Mouse (Mus musculus) limb, embryonic 14.5 days (tissue): Measurements from ENCODE around the gene Aox1. TPM values are rescaled to one million over a fixed set of nuclear protein-coding genes. Genes with fewer than 3 reads are reported as not detected.

Experiments used
- ATAC-seq: fragments of 200-750 bp; cut with Nextera tagmentation; 2 replicates; pipeline ENCODE4 v1.8.0; 2017; ENCODE audit warnings: low read depth, moderate number of reproducible peaks, moderate TSS enrichment; ENCODE audit not compliant: low FRiP score
- DNase-seq: peaks from one replicate; pipeline ENCODE4 v3.0.0-alpha.2; 2015; ENCODE audit warnings: low spot score
- H3K27ac ChIP-seq: fragments of 300-500 bp; sonication (generic); replicated peaks from 2 replicates; pipeline ENCODE4 v1.5.1; 2014; ENCODE audit warnings: low read depth, mild to moderate bottlenecking, low read length, moderate library complexity, mixed read lengths
- H3K27me3 ChIP-seq: fragments of 300-500 bp; sonication (generic); 2 replicates; pipeline ENCODE4 v1.6.1; 2014; ENCODE audit warnings: low read length, mixed read lengths; ENCODE audit not compliant: control insufficient read depth, insufficient read depth
- H3K36me3 ChIP-seq: fragments of 300-500 bp; sonication (generic); 2 replicates; pipeline ENCODE4 v1.6.1; 2014; ENCODE audit warnings: mild to moderate bottlenecking, low read length, moderate library complexity, mixed read lengths; ENCODE audit not compliant: control insufficient read depth, insufficient read depth
- H3K4me1 ChIP-seq: fragments of 300-500 bp; sonication (generic); 2 replicates; pipeline ENCODE4 v1.6.1; 2014; ENCODE audit warnings: antibody characterized with exemption, low read length, mixed read lengths; ENCODE audit not compliant: control insufficient read depth, insufficient read depth
- H3K4me2 ChIP-seq: fragments of 300-500 bp; sonication (generic); replicated peaks from 2 replicates; pipeline ENCODE4 v1.6.1; 2014; ENCODE audit warnings: low read depth, mild to moderate bottlenecking, low read length, moderate library complexity; ENCODE audit not compliant: severe bottlenecking
- H3K4me3 ChIP-seq: fragments of 300-500 bp; sonication (generic); replicated peaks from 2 replicates; pipeline ENCODE4 v1.5.1; 2014; ENCODE audit warnings: low read length
- H3K9ac ChIP-seq: fragments of 300-500 bp; sonication (generic); 2 replicates; pipeline ENCODE4 v1.6.1; 2014; ENCODE audit warnings: mild to moderate bottlenecking, low read depth, low read length, moderate library complexity; ENCODE audit not compliant: severe bottlenecking
- H3K9me3 ChIP-seq: fragments of 300-500 bp; sonication (generic); 2 replicates; pipeline ENCODE4 v1.6.1; 2016; ENCODE audit warnings: low read length; ENCODE audit not compliant: control insufficient read depth
- POLR2A ChIP-seq: fragments of 200-500 bp; IDR thresholded peaks from 2 replicates; pipeline ENCODE4 v1.8.0; 2012; ENCODE audit warnings: inconsistent platforms, mild to moderate bottlenecking, moderate library complexity, borderline replicate concordance; ENCODE audit not compliant: insufficient read depth, insufficient read length; ENCODE audit errors: extremely low read depth
- WGBS: fragments of 180-500 bp; shearing (Covaris S2); extraction: QIAGEN DNeasy Blood & Tissue Kit; methylation state at CpG from one replicate; pipeline ENCODE4 v1.1.7; 2014; 5-methylcytosine and 5-hydroxymethylcytosine counted together
- polyA plus RNA-seq, 2 experiments: library from polyadenylated mRNA; depleted of rRNA in 1 of 2; stranded (reverse) in 1 of 2; unstranded in 1 of 2; fragments of >200 nt; fragmentation: Nextera tagmentation in 1 of 2; extraction: Ambion mirVana in 1 of 2; gene quantifications; 2 replicates each; pipeline versions ENCODE4 v1.2.1 to v1.2.3; 2012 to 2014

The Aox1 gene
- polyA plus RNA-seq, 2 experiments: 0.80 to 0.98 TPM

DNA sequence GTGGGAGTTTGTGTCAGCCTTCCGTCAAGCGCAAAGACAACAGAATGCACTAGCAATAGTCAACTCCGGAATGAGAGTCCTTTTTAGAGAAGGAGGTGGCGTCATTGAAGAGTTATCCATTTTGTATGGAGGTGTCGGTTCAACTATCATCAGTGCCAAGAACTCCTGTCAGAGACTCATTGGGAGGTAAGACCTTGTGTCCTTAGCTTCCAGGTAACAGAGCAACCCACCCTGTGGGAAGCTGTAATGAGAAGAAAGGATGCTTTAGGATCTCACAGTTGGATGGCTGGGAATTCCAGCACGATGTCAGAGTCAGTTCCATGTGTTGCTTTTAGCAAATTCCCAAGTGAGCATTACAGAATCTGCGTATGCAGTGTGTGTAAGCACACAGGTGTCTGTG lies 32.4 kb downstream of the Aox1 start:
- no peaks in the 10 kb centered on the region for H3K27me3 ChIP-seq
- no peak for DNase-seq
- H3K4me1 ChIP-seq: no peaks in the 10 kb centered on the region
- no peaks in the 10 kb centered on the region for H3K36me3 ChIP-seq
- no peaks in the 10 kb centered on the region for H3K9me3 ChIP-seq
- 92% methylated on average over 7 of the region's 7 CpGs for WGBS
- no peak overlapping the region for H3K27ac ChIP-seq
- no peak overlapping the region for H3K9ac ChIP-seq
- H3K4me2 ChIP-seq: no peak overlapping the region
- no peak for TF ChIP-seq POLR2A
- H3K4me3 ChIP-seq: no peak overlapping the region
- ATAC-seq: no peak

DNA sequence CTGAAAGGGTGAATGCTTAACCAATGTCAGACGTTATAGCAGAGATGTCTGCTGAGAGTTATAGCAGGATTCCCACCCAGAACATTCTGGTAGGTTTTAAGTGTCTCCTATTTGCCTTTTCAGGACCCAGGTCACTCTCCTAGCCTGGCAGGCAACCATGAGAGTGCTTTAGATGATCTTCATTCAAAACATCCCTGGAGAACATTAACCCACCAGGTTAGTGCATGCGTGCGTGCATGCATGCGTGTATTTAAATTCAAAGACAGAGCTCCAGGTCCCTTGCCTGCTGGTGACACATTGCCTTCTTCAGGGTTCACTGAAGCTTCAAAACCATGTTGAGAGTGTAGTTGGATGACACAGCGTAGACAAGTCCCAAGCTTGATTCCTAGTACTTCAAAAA lies 35.4 kb downstream of the Aox1 start:
- 87% methylated on average over 5 of the region's 5 CpGs for WGBS
- no peaks in the 10 kb centered on the region for H3K9me3 ChIP-seq
- TF ChIP-seq POLR2A: no peak
- no peaks in the 10 kb centered on the region for H3K4me1 ChIP-seq
- no peak overlapping the region for H3K27ac ChIP-seq
- H3K4me3 ChIP-seq: no peak overlapping the region
- H3K27me3 ChIP-seq: no peaks in the 10 kb centered on the region
- no peaks in the 10 kb centered on the region for H3K36me3 ChIP-seq
- ATAC-seq (no peak), DNase-seq (no peak)
- H3K4me2 ChIP-seq: no peak overlapping the region
- no peak overlapping the region for H3K9ac ChIP-seq

DNA sequence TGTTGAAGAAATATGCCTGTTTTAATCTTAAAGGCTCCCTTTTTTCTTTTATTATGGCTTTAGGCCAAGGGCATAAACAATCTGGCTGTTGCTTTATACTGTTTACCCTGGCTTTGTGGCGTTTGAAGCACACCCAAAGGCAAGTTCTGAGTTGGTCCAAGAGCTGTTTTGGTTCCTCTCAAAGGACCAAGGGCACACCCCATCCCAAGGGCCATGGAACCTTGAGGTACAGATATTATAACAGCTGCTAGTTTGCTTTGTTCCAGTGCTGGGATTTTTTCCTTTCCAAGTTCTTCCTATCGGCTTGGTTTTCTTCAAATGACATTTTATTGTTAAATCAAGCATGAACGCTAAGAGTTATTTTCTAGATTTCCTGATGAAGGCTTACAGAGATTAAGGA lies 35.9 kb downstream of the Aox1 start:
- Histone ChIP-seq H3K27ac (no peak overlapping the region), H3K9ac (no peak overlapping the region), H3K9me3 (no peaks in the 10 kb centered on the region), H3K36me3 (no peaks in the 10 kb centered on the region), H3K27me3 (no peaks in the 10 kb centered on the region), H3K4me2 (no peak overlapping the region), H3K4me1 (no peaks in the 10 kb centered on the region), H3K4me3 (no peak overlapping the region)
- WGBS: 56% methylated on average over 3 of the region's 3 CpGs
- ATAC-seq (no peak), DNase-seq (no peak)
- TF ChIP-seq POLR2A: no peak

- Histone ChIP-seq H3K4me2 (no peak overlapping the region), H3K27ac (no peak overlapping the region), H3K36me3 (no peaks in the 10 kb centered on the region), H3K9me3 (no peaks in the 10 kb centered on the region), H3K9ac (no peak overlapping the region), H3K4me1 (no peaks in the 10 kb centered on the region), H3K27me3 (no peaks in the 10 kb centered on the region), H3K4me3 (no peak overlapping the region)
- WGBS: 84% methylated on average over 6 of the region's 6 CpGs
- no peak for DNase-seq
- no peak for TF ChIP-seq POLR2A
- no peak for ATAC-seq
Observed at GRCm38 (mm10) chr1:58069181-58069580, 39.5 kb downstream of the Aox1 start.

DNA sequence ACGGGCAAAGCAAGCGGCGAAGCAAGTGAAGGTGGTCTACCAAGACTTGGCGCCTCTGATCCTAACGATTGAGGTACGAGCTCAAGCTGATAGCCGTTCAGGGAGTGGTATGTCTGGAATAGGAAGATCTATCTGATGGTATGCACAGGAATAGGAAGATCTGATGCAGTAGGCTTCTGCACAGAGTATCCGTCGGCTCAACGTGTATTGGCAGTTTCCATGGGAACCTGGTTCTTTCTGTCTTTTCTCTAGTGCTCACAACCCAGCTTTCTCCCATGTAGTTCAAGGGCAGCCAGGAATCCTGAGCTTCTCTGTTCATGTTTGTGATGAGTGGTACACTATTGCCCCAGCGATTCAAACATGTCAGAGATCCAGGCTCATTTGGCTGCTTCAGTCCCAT lies 40.4 kb downstream of the Aox1 start:
- H3K36me3 ChIP-seq: no peaks in the 10 kb centered on the region
- H3K4me3 ChIP-seq: no peak overlapping the region
- DNase-seq: no peak
- no peak for TF ChIP-seq POLR2A
- H3K27ac ChIP-seq: no peak overlapping the region
- WGBS: 92% methylated on average over 11 of the region's 11 CpGs
- H3K27me3 ChIP-seq: no peaks in the 10 kb centered on the region
- ATAC-seq: no peak
- no peak overlapping the region for H3K9ac ChIP-seq
- H3K4me2 ChIP-seq: no peak overlapping the region
- H3K4me1 ChIP-seq: no peaks in the 10 kb centered on the region
- H3K9me3 ChIP-seq: no peaks in the 10 kb centered on the region

DNA sequence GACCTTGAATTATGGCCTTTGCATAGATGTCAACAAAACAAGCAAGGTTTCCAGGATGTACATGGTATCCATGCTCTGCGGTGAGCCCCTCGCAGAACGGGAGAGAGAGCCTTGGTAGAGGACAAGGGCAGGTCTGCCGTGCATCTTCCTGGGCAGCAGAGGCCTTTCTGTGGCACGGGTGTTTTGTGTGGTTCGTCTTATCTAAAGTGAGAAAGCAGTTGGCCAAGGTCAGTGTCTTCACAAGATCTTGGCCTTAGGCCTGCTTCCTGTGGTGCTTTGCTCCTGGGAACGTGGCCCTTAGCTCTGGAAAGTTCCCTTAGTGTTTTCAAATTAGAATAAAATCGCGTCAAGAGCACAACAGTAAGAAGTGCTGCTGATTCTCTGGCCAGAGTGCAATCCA lies 41.3 kb downstream of the Aox1 start:
- Histone ChIP-seq H3K4me2 (no peak overlapping the region), H3K4me3 (no peak overlapping the region), H3K9me3 (no peaks in the 10 kb centered on the region), H3K36me3 (no peaks in the 10 kb centered on the region), H3K27ac (no peak overlapping the region), H3K4me1 (no peaks in the 10 kb centered on the region), H3K27me3 (no peaks in the 10 kb centered on the region), H3K9ac (no peak overlapping the region)
- no peak for ATAC-seq
- no peak for DNase-seq
- no peak for TF ChIP-seq POLR2A
- 89% methylated on average over 9 of the region's 9 CpGs for WGBS
